Mouse (Mus musculus): ENCODE results near the gene Coq8b.

Gene Coq8b

DNA sequence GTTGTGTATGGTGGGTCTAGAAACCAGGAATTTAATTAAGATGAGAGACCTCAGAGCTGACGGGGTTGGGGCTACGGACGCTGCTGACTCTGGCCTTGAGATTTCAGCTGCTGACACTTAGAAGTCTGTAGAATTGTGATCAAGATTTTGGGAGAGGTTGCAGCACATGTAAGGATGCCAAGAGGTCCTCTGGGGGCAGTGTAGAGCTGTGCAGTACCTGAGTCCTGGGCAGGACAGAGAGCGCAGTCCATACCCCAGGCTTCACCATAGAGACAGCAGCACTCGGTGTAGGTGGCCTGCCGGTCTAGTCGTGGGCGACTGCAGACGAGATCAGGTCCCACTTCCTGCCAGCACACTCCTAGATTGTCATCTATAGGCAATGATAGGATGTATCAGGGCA, 74.7 kb downstream of the Coq8b start:
- no peak for DNase-seq (ENCODE audit: low spot score in 2 of 2)

All from frontal cortex, postnatal 10 days (tissue).